Mouse (Mus musculus) liver, embryonic 12.5 days (tissue): ENCODE data around the gene Cnot8. TPM values are rescaled to one million over a fixed set of nuclear protein-coding genes. Genes with fewer than 3 reads are reported as not detected.

Experiments used
- ATAC-seq: fragments of 200-750 bp; cut with Nextera tagmentation; 2 replicates; pipeline ENCODE4 v1.8.0; 2017; ENCODE audit warnings: moderate number of reproducible peaks, mild to moderate bottlenecking, moderate library complexity
- H3K27ac ChIP-seq: fragments of 300-500 bp; sonication (generic); 2 replicates; pipeline ENCODE4 v1.5.1; 2016; ENCODE audit warnings: mild to moderate bottlenecking
- H3K27me3 ChIP-seq: fragments of 300-500 bp; sonication (generic); replicated peaks from 2 replicates; pipeline ENCODE4 v1.6.1; 2016; ENCODE audit warnings: mild to moderate bottlenecking, moderate library complexity
- H3K36me3 ChIP-seq: fragments of 300-500 bp; sonication (generic); 2 replicates; pipeline ENCODE4 v1.6.1; 2016; ENCODE audit warnings: mild to moderate bottlenecking, moderate library complexity
- H3K4me1 ChIP-seq: fragments of 300-500 bp; sonication (generic); 2 replicates; pipeline ENCODE4 v1.6.1; 2016
- H3K4me2 ChIP-seq: fragments of 300-500 bp; sonication (generic); 2 replicates; pipeline ENCODE4 v1.6.1; 2016; ENCODE audit warnings: mild to moderate bottlenecking, moderate library complexity
- H3K4me3 ChIP-seq: fragments of 300-500 bp; sonication (generic); 2 replicates; pipeline ENCODE4 v1.5.1; 2016; ENCODE audit warnings: mild to moderate bottlenecking, moderate library complexity
- H3K9ac ChIP-seq: fragments of 300-500 bp; sonication (generic); 2 replicates; pipeline ENCODE4 v1.6.1; 2016; ENCODE audit warnings: mild to moderate bottlenecking, moderate library complexity
- H3K9me3 ChIP-seq: fragments of 300-500 bp; sonication (generic); replicated peaks from 2 replicates; pipeline ENCODE4 v1.6.1; 2016; ENCODE audit warnings: mild to moderate bottlenecking, moderate library complexity
- WGBS: fragments of 180-500 bp; shearing (Covaris S2); methylation state at CpG from one replicate; pipeline ENCODE4 v1.1.7; 2016; ENCODE audit not compliant: insufficient replicate concordance; 5-methylcytosine and 5-hydroxymethylcytosine counted together
- polyA plus RNA-seq: library from polyadenylated mRNA; unstranded; fragments of >200 nt; fragmentation: Nextera tagmentation; extraction: Ambion mirVana; gene quantifications from 2 replicates; pipeline ENCODE4 v1.2.1, GENCODE M21; 2016

The Cnot8 gene
- polyA plus RNA-seq, 1 experiment from 2014 or later: 51.8 TPM

DNA sequence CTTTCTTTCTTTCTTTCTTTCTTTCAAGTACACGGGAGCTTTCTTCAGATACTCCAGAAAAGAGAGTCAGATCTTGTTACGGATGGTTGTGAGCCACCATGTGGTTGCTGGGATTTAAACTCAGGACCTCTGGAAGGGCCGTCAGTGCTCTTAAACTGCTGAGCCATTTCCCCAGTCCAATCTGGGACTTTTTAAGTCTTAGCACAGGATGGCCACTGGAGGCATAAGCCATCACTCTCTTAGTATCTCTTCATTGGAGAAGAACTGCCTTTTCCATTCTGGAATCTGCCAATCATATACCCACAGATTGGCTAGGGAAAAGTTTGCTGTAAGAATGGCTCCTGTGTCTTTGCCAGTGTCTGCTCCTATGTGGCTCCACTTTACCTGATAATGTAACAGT, 3.1 kb downstream of the Cnot8 start:
- WGBS: 67% methylated on average over 3 of the region's 3 CpGs
- H3K27me3 ChIP-seq: no peaks in the 10 kb centered on the region
- no peak overlapping the region for H3K27ac ChIP-seq
- no peak overlapping the region for H3K9ac ChIP-seq
- H3K4me2 ChIP-seq: no peak overlapping the region
- H3K4me1 ChIP-seq: peaks cover 44% of the 10 kb centered on the region
- H3K36me3 ChIP-seq: peaks cover 43% of the 10 kb centered on the region
- no peak overlapping the region for H3K4me3 ChIP-seq
- H3K9me3 ChIP-seq: no peaks in the 10 kb centered on the region
- no peak for ATAC-seq

- H3K4me3 ChIP-seq: no peak overlapping the region
- ATAC-seq: no peak
- WGBS: 77% methylated on average over 4 of the region's 4 CpGs
Observed at GRCm38 (mm10) chr11:58107664-58108337, 3.8 kb downstream of the Cnot8 start.

DNA sequence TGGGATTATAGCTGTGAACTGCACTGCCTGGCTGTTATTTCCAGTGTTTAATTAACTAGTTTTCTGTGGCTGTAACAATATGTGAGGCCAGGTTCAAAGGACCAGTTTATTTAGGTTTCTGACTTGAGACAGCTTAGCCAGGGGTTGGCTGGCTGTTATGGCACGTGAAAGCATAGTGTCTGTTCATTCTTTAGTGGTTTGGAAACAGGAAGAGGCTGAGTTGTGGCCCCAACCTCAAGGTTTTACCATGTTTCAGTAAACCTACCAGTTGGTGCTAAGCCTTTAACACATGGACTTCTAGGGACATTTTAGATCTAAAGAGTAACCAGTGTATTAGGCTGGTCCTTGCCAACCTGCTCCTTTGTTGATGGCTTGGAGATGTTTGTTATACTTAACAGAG, 12.6 kb downstream of the Cnot8 start:
- H3K4me1 ChIP-seq: no peaks in the 10 kb centered on the region
- peaks cover 100% of the 10 kb centered on the region for H3K36me3 ChIP-seq
- WGBS: 29% methylated on average over 1 of the region's 1 CpGs

More at GRCm38 (mm10) chr11:58107664-58108337, 3.8 kb downstream of the Cnot8 start:
- H3K36me3 ChIP-seq: peaks cover 51% of the 10 kb centered on the region
- no peaks in the 10 kb centered on the region for H3K9me3 ChIP-seq
- no peak overlapping the region for H3K27ac ChIP-seq
- peaks cover 40% of the 10 kb centered on the region for H3K4me1 ChIP-seq
- no peak overlapping the region for H3K9ac ChIP-seq
- no peak overlapping the region for H3K4me2 ChIP-seq
- no peaks in the 10 kb centered on the region for H3K27me3 ChIP-seq

DNA sequence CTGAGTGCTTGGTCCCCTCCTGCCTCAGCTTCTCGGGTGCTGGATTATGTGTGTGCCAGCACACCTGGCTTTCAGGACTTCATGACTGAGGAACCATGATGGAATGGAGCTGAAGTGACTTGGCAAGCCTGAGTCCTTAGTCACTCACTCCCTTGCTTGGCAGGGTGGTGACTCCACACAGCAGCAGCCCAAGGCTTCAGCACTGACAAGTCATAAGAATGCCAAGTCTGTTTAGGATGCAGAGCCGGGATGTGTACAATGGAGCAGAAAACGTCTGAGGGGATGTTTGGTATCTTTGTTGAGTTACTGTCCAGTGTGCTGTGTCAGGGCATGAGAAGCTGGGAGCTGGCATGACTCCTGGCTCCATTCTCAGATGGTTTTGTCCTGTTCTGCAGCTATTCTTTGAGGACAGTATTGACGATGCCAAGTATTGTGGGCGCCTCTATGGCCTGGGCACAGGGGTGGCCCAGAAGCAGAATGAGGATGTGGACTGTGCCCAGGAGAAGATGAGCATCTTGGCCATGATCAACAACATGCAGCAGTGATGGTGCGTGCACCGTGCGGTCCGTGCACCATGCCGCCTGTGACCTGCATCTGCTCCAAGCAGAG, 13.2 kb downstream of the Cnot8 start:
- Histone ChIP-seq H3K4me1 (no peaks in the 10 kb centered on the region), H3K9me3 (no peaks in the 10 kb centered on the region), H3K27ac (0 out of 2 replicates have a peak overlapping the region, but pooled peaks have one; percentile 16), H3K27me3 (no peaks in the 10 kb centered on the region), H3K9ac (no peak overlapping the region), H3K4me2 (no peak overlapping the region), H3K36me3 (peaks cover 100% of the 10 kb centered on the region), H3K4me3 (no peak overlapping the region)
- WGBS: 85% methylated on average over 10 of the region's 10 CpGs
- ATAC-seq: no peak

More for the DNA sequence above, 12.6 kb downstream of the Cnot8 start:
- Histone ChIP-seq H3K4me3 (no peak overlapping the region), H3K9ac (no peak overlapping the region), H3K4me2 (no peak overlapping the region), H3K9me3 (no peaks in the 10 kb centered on the region), H3K27ac (0 out of 2 replicates have a peak overlapping the region, but pooled peaks have one; percentile 16), H3K27me3 (no peaks in the 10 kb centered on the region)
- no peak for ATAC-seq

GRCm38 (mm10) chr11:58120655-58121054, 16.7 kb downstream of the Cnot8 start:
- WGBS: 82% methylated on average over 3 of the region's 3 CpGs
- Histone ChIP-seq H3K36me3 (peaks cover 98% of the 10 kb centered on the region), H3K4me2 (no peak overlapping the region), H3K27ac (no peak overlapping the region), H3K4me3 (no peak overlapping the region), H3K9me3 (no peaks in the 10 kb centered on the region), H3K4me1 (no peaks in the 10 kb centered on the region), H3K27me3 (no peaks in the 10 kb centered on the region), H3K9ac (no peak overlapping the region)
- no peak for ATAC-seq

DNA sequence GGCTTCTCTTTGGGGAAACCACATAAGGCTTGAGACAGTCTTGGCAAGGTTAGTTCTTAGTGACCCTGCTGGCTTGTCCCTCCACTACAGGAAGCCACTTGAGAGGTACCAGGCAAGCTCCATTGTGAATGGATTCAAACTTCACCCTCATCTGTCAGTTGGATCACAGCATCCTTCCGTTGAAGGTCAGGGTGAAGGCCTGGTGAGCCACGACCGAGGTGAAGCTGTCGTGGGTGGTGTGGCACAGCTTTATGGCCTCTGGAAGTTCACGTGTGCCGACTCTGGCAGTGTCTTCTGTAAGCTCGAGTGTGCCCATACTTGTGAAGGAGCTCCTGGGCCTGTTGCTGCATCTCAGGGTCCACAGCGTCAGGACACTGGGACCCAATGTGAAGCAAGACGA, 17.4 kb downstream of the Cnot8 start:
- peaks cover 98% of the 10 kb centered on the region for H3K36me3 ChIP-seq
- H3K4me2 ChIP-seq: no peak overlapping the region
- no peak overlapping the region for H3K4me3 ChIP-seq
- no peak overlapping the region for H3K27ac ChIP-seq
- no peak for ATAC-seq
- H3K9me3 ChIP-seq: no peaks in the 10 kb centered on the region
- H3K27me3 ChIP-seq: no peaks in the 10 kb centered on the region
- no peaks in the 10 kb centered on the region for H3K4me1 ChIP-seq
- H3K9ac ChIP-seq: no peak overlapping the region
- WGBS: 83% methylated on average over 9 of the region's 9 CpGs

- Histone ChIP-seq H3K4me1 (peaks cover 22% of the 10 kb centered on the region), H3K4me3 (no peak overlapping the region), H3K27me3 (no peaks in the 10 kb centered on the region), H3K9ac (no peak overlapping the region), H3K4me2 (no peak overlapping the region), H3K27ac (0 out of 2 replicates have a peak overlapping the region, but pooled peaks have one; percentile 23), H3K36me3 (peaks cover 98% of the 10 kb centered on the region), H3K9me3 (no peaks in the 10 kb centered on the region)
- no peak for ATAC-seq
- WGBS: 76% methylated on average over 2 of the region's 2 CpGs
Observed at GRCm38 (mm10) chr11:58123711-58124110, 19.8 kb downstream of the Cnot8 start.

- no peaks in the 10 kb centered on the region for H3K9me3 ChIP-seq
- WGBS: 80% methylated on average over 11 of the region's 11 CpGs
- no peak overlapping the region for H3K4me3 ChIP-seq
- H3K27ac ChIP-seq: no peak overlapping the region
- H3K4me2 ChIP-seq: no peak overlapping the region
- H3K9ac ChIP-seq: no peak overlapping the region
- H3K27me3 ChIP-seq: no peaks in the 10 kb centered on the region
- ATAC-seq: no peak
- peaks cover 98% of the 10 kb centered on the region for H3K36me3 ChIP-seq
- peaks cover 25% of the 10 kb centered on the region for H3K4me1 ChIP-seq
Observed at GRCm38 (mm10) chr11:58125021-58125420, 21.1 kb downstream of the Cnot8 start.

GRCm38 (mm10) chr11:58126397-58127160, 22.6 kb downstream of the Cnot8 start:
- H3K4me3 ChIP-seq: no peak overlapping the region
- H3K9ac ChIP-seq: no peak overlapping the region
- H3K4me2 ChIP-seq: no peak overlapping the region
- no peaks in the 10 kb centered on the region for H3K27me3 ChIP-seq
- H3K9me3 ChIP-seq: no peaks in the 10 kb centered on the region
- WGBS: 82% methylated on average over 7 of the region's 7 CpGs
- peak overlapping the region; percentile 77; the same call in 1 of the 2 replicates for H3K27ac ChIP-seq
- peaks cover 25% of the 10 kb centered on the region for H3K4me1 ChIP-seq
- no peak for ATAC-seq
- peaks cover 98% of the 10 kb centered on the region for H3K36me3 ChIP-seq

- H3K9ac ChIP-seq: peak overlapping the region; percentile 42; the same call in 1 of the 2 replicates
- peaks cover 25% of the 10 kb centered on the region for H3K4me1 ChIP-seq
- H3K36me3 ChIP-seq: peaks cover 100% of the 10 kb centered on the region
- H3K27ac ChIP-seq: peak overlapping the region; percentile 77
- 20% methylated on average over 2 of the region's 2 CpGs for WGBS
- peak; percentile 91 for ATAC-seq
- H3K27me3 ChIP-seq: no peaks in the 10 kb centered on the region
- peak overlapping the region; percentile 28 for H3K4me2 ChIP-seq
- H3K9me3 ChIP-seq: no peaks in the 10 kb centered on the region
- H3K4me3 ChIP-seq: no peak overlapping the region
Observed at GRCm38 (mm10) chr11:58127544-58127943, 23.6 kb downstream of the Cnot8 start.

GRCm38 (mm10) chr11:58129302-58129843, 25.4 kb downstream of the Cnot8 start:
- no peaks in the 10 kb centered on the region for H3K27me3 ChIP-seq
- no peaks in the 10 kb centered on the region for H3K9me3 ChIP-seq
- WGBS: 85% methylated on average over 6 of the region's 6 CpGs
- no peak overlapping the region for H3K4me2 ChIP-seq
- H3K4me1 ChIP-seq: peaks cover 25% of the 10 kb centered on the region
- no peak overlapping the region for H3K27ac ChIP-seq
- H3K4me3 ChIP-seq: no peak overlapping the region
- peaks cover 99% of the 10 kb centered on the region for H3K36me3 ChIP-seq
- no peak overlapping the region for H3K9ac ChIP-seq
- ATAC-seq: no peak

DNA sequence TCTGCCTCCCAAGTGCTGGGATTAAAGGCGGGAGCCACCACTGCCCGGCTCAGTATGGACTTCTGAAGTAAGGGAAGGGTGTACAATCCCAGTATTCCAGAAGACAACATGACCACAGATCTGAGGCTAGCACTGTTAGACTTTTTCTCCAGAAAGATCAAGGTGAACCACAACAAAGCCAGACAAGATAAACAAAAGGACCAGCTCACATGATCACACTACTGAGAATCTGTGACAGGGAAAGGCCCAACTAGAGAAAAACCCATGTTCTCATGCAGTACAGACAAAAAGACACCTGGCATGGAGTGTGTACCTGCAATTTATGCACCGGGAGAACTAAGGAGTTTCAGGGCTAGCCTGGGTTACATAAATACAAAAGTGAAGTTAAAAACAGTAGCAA, 28.1 kb downstream of the Cnot8 start:
- H3K4me3 ChIP-seq: no peak overlapping the region
- ATAC-seq: no peak
- H3K9me3 ChIP-seq: no peaks in the 10 kb centered on the region
- WGBS: 86% methylated on average over 3 of the region's 3 CpGs
- no peak overlapping the region for H3K27ac ChIP-seq
- peaks cover 20% of the 10 kb centered on the region for H3K4me1 ChIP-seq
- no peak overlapping the region for H3K4me2 ChIP-seq
- peaks cover 99% of the 10 kb centered on the region for H3K36me3 ChIP-seq
- no peaks in the 10 kb centered on the region for H3K27me3 ChIP-seq
- no peak overlapping the region for H3K9ac ChIP-seq
